Mouse (Mus musculus) liver, embryonic 11.5 days (tissue): ENCODE data around the gene Rfx2. TPM values are rescaled to one million over a fixed set of nuclear protein-coding genes. Genes with fewer than 3 reads are reported as not detected.

Experiments
- ATAC-seq: fragments of 200-750 bp; cut with Nextera tagmentation; replicated peaks from 2 replicates; pipeline ENCODE4 v1.8.0; 2017; ENCODE audit warnings: moderate number of reproducible peaks, mild to moderate bottlenecking, moderate TSS enrichment, moderate library complexity; ENCODE audit not compliant: low FRiP score
- DNase-seq: peaks from one replicate; pipeline ENCODE4 v3.0.0-alpha.2; 2017; ENCODE audit warnings: low spot score
- H3K27ac ChIP-seq: fragments of 300-500 bp; sonication (generic); 2 replicates; pipeline ENCODE4 v1.5.1; 2014; ENCODE audit warnings: mild to moderate bottlenecking, low read depth, low read length, control low read depth
- H3K27me3 ChIP-seq: fragments of 300-500 bp; sonication (generic); replicated peaks from 2 replicates; pipeline ENCODE4 v1.6.1; 2014; ENCODE audit warnings: low read length, mixed read lengths; ENCODE audit not compliant: control insufficient read depth, insufficient read depth
- H3K36me3 ChIP-seq: fragments of 300-500 bp; sonication (generic); 2 replicates; pipeline ENCODE4 v1.6.1; 2014; ENCODE audit warnings: mild to moderate bottlenecking, low read length, moderate library complexity, mixed read lengths; ENCODE audit not compliant: control insufficient read depth, insufficient read depth
- H3K4me1 ChIP-seq: fragments of 300-500 bp; sonication (generic); replicated peaks from 2 replicates; pipeline ENCODE4 v1.6.1; 2014; ENCODE audit warnings: low read length, mixed read lengths; ENCODE audit not compliant: control insufficient read depth, insufficient read depth
- H3K4me2 ChIP-seq: fragments of 300-500 bp; sonication (generic); 2 replicates; pipeline ENCODE4 v1.6.1; 2014; ENCODE audit warnings: mild to moderate bottlenecking, control low read depth, moderate library complexity
- H3K4me3 ChIP-seq: fragments of 300-500 bp; sonication (generic); 2 replicates; pipeline ENCODE4 v1.5.1; 2014; ENCODE audit warnings: low read depth, low read length, control low read depth
- H3K9ac ChIP-seq: fragments of 300-500 bp; sonication (generic); 2 replicates; pipeline ENCODE4 v1.6.1; 2014; ENCODE audit warnings: low read depth, low read length, control low read depth
- H3K9me3 ChIP-seq: fragments of 300-500 bp; sonication (generic); 2 replicates; pipeline ENCODE4 v1.6.1; 2016; ENCODE audit warnings: low read length, inconsistent platforms, mixed read lengths; ENCODE audit not compliant: control insufficient read depth
- WGBS: fragments of 180-500 bp; shearing (Covaris S2); extraction: QIAGEN DNeasy Blood & Tissue Kit; methylation state at CpG from one replicate; pipeline ENCODE4 v1.1.7; 2014; 5-methylcytosine and 5-hydroxymethylcytosine counted together
- polyA plus RNA-seq: library from polyadenylated mRNA; unstranded; fragments of >200 nt; fragmentation: Nextera tagmentation; extraction: Ambion mirVana; gene quantifications from 2 replicates; pipeline ENCODE4 v1.2.1, GENCODE M21; 2014

Gene Rfx2
- polyA plus RNA-seq, 1 experiment from 2014 or later, result 9.0 TPM

DNA sequence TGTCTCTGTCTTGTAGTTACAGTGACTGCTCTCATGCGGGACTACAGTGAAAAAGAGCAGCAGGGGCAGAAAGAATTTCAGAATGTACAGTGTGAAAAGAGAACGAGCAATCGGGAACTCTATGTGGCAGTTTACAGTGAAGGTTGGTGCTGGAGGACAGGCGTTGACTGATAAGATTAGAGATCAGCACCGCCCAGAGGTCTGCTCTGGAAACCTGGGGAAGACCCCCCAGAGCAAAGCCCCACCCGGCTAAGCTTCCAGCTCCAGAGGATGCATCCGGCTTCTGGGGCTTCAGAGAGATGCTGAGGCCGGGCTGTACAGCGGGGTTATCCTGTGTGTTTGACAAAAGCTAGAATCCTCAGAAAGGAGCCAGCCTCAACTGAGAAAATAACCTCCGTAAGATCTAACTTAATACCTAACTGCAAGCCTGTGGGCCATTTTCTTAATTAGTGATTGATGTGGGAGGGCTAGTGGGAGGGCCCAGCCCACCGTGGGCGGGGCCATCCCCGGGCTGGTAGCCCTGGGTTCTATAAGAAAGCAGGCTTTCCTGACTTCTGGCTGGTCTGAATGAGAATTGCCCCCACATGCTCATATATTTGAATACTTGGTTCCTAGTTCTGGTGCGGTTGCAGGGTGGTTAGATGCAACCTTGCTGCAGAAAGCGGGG is 39.6 kb upstream of the Rfx2 start:
- Histone ChIP-seq H3K4me1 (peaks cover 2% of the 10 kb centered on the region), H3K4me2 (no peak overlapping the region), H3K36me3 (no peaks in the 10 kb centered on the region), H3K4me3 (no peak overlapping the region), H3K27ac (no peak overlapping the region), H3K9ac (no peak overlapping the region), H3K9me3 (peaks cover 6% of the 10 kb centered on the region; the same call in 1 of the 2 replicates), H3K27me3 (no peaks in the 10 kb centered on the region; the same call in 1 of the 2 replicates)
- no peak for ATAC-seq
- no peak for DNase-seq
- WGBS, result 53% methylated on average over 15 of the region's 15 CpGs

DNA sequence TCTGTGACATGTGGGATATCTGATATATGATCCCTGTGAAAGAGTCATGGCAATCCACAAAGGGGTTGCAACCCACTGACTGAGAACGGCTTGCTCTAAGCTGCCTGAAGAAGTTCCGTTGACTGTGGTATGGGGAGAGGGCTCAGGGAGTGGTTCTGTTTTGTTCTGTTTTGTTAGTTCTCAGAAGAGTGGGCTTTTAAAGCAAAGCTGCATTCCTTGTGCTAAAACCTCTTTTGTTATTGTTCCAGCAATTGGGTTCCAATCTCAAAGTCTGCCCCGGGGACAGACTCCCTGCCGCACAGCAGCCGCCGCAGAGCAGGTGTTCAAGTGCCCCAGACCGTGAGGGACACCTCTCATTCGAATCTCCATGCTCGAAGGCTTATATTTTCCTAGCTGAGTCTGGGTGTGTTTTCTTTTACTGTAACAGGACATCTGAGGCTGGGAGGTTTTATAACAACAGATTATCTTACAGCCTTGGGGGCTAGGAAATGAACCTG is 38.7 kb upstream of the Rfx2 start:
- ATAC-seq (no peak), DNase-seq (no peak)
- no peak overlapping the region for H3K9ac ChIP-seq
- no peak overlapping the region for H3K27ac ChIP-seq
- H3K27me3 ChIP-seq, result no peaks in the 10 kb centered on the region
- 84% methylated on average over 9 of the region's 9 CpGs for whole genome bisulfite sequencing
- H3K36me3 ChIP-seq, result no peaks in the 10 kb centered on the region
- H3K4me3 ChIP-seq, result no peak overlapping the region
- peaks cover 2% of the 10 kb centered on the region for H3K4me1 ChIP-seq
- no peak overlapping the region for H3K4me2 ChIP-seq
- H3K9me3 ChIP-seq, result peaks cover 6% of the 10 kb centered on the region; the same call in 1 of the 2 replicates

DNA sequence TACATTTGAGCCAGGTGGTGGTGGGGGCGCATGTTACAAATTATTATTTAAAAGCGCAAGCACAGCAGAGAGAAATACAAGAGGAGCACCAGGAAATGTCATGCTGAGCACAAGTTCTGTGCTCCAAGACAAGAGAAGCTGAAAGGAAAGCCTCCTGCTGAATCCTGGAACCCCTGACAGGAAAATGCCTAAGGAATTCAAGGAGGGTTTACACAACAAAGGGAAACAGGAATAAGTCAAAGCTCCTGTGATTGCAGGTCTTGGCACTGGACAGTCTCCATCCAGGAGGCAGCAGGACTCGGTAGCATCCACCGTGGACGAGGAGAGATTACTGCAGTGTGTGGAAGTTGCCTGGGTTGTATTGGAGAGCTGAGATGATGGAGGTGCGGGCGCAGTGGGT is 35.3 kb upstream of the Rfx2 start:
- H3K4me2 ChIP-seq, result no peak overlapping the region
- H3K9me3 ChIP-seq, result peaks cover 6% of the 10 kb centered on the region; the same call in 1 of the 2 replicates
- no peak overlapping the region for H3K4me3 ChIP-seq
- H3K27ac ChIP-seq, result no peak overlapping the region
- DNase-seq (no peak), ATAC-seq (no peak)
- H3K36me3 ChIP-seq, result no peaks in the 10 kb centered on the region
- H3K27me3 ChIP-seq, result no peaks in the 10 kb centered on the region
- peaks cover 4% of the 10 kb centered on the region for H3K4me1 ChIP-seq
- 82% methylated on average over 7 of the region's 7 CpGs for WGBS
- no peak overlapping the region for H3K9ac ChIP-seq

DNA sequence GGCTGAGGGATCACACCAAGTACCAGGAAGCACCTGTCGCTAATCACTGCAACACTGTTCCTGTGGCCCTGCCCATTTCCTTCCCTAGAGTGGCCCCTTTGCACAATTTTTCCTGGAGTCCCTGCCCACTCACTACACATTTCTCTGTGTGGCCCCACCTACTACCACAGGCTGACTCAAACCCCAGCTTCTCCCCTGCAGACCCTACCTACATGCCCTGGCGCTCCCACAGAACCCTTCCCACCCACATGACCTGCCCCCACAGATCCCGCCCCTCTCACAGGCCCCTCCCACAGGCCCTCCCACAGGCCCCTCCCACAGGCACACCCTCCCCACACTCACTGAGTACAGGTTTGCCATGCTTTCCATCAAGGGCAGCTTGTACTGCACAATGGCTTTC is 30.4 kb upstream of the Rfx2 start:
- H3K4me2 ChIP-seq, result peak overlapping the region; percentile 11; the same call in 1 of the 2 replicates
- no peak overlapping the region for H3K27ac ChIP-seq
- 23% methylated on average over 3 of the region's 3 CpGs for WGBS
- peaks cover 3% of the 10 kb centered on the region for H3K4me1 ChIP-seq
- H3K4me3 ChIP-seq, result no peak overlapping the region
- H3K9me3 ChIP-seq, result no peaks in the 10 kb centered on the region
- H3K27me3 ChIP-seq, result no peaks in the 10 kb centered on the region
- ATAC-seq, result peak; percentile 73
- H3K9ac ChIP-seq, result no peak overlapping the region
- H3K36me3 ChIP-seq, result no peaks in the 10 kb centered on the region
- DNase-seq, result peak; percentile 42

DNA sequence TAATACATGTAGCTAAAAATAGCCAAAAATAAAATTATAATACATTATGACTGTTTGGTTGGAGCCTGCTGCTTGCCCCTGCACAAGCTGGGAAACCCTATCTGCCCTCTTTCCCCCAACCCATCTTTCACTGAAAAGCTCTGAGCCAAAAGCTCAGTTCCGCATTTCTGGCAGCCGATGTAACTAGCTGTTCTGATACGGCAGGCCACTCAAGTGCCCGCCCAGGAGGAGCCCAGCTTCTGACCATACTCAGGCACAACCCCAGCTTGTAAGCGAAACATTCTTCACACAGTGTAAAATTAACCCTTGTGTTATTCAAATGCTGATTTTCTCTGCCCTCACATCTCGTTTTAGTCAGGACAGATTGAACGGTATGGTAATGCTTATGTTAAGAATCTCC is 28.1 kb upstream of the Rfx2 start:
- Histone ChIP-seq H3K4me3 (no peak overlapping the region), H3K27ac (no peak overlapping the region), H3K9ac (no peak overlapping the region), H3K4me1 (peaks cover 3% of the 10 kb centered on the region), H3K36me3 (no peaks in the 10 kb centered on the region), H3K27me3 (no peaks in the 10 kb centered on the region), H3K4me2 (no peak overlapping the region), H3K9me3 (no peaks in the 10 kb centered on the region)
- 47% methylated on average over 7 of the region's 7 CpGs for WGBS
- DNase-seq (no peak), ATAC-seq (no peak)

DNA sequence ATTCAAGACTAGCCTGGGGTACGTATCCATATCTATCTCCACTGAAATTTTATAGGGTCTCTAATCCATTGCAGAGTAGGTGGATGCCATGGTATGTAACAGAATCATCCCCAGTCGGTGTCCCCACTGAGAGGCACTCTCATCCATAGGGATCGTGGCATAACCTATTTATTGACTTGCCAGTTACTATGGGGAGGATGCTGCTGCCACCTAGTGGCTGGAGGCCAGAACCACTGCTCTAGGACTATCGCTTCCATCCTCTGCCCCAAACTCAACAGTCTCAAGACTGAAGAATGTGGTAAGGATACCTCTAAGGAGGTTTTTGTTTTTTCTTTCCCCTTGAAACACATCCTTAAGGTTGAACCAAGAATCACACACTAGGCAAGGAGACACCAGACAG is 27.4 kb upstream of the Rfx2 start:
- Histone ChIP-seq H3K27me3 (no peaks in the 10 kb centered on the region), H3K4me1 (peaks cover 3% of the 10 kb centered on the region), H3K9me3 (no peaks in the 10 kb centered on the region), H3K4me2 (no peak overlapping the region), H3K27ac (no peak overlapping the region), H3K9ac (no peak overlapping the region), H3K4me3 (no peak overlapping the region), H3K36me3 (no peaks in the 10 kb centered on the region)
- ATAC-seq (peak; percentile 23; the same call in 1 of the 2 replicates), DNase-seq (no peak)
- WGBS, result 55% methylated on average over 4 of the region's 4 CpGs

DNA sequence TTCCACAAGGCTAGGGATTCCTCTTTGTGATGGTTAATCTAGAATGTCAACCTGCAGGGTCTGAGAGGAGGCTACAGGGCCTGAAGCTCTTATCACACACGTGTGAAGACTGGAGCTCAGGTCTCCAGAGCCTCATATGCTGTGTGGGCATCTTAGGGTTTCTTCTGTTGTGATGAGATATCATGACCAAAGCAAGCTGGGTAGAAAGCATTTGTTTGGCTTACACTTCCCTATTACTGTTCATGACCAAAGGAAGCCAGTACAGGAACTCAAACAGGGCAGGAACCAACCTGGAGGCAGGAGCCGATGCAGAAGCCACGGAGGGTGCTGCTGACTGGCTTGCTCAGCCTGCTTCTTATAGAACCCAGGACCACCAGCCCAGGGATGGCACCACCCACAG is 24.6 kb upstream of the Rfx2 start:
- Histone ChIP-seq H3K4me1 (no peaks in the 10 kb centered on the region), H3K4me3 (no peak overlapping the region), H3K4me2 (no peak overlapping the region), H3K36me3 (no peaks in the 10 kb centered on the region), H3K9me3 (no peaks in the 10 kb centered on the region), H3K9ac (no peak overlapping the region), H3K27me3 (no peaks in the 10 kb centered on the region), H3K27ac (no peak overlapping the region)
- DNase-seq (no peak), ATAC-seq (no peak)
- WGBS, result 60% methylated on average over 3 of the region's 3 CpGs

DNA sequence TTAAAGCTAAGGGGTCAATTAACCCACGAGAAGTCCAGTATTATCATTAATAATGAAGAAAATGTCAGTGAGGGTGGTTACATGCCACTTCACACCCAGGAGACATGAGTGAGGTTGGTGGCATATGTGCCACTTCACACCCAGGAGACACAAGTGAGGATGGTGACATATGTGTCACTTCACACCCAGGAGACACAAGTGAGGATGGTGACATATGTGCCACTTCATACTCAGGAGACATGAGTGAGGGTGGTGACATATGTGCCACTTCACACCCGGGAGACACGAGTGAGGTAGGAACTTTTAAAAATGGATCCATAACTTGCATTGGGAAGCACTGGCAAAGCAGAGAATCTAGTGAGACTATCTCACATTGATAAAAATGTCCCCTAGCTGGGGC is 20.4 kb upstream of the Rfx2 start:
- no peak for DNase-seq
- ATAC-seq, result no peak
- Histone ChIP-seq H3K9me3 (no peaks in the 10 kb centered on the region), H3K9ac (no peak overlapping the region), H3K4me2 (no peak overlapping the region), H3K4me1 (no peaks in the 10 kb centered on the region), H3K27ac (no peak overlapping the region), H3K4me3 (no peak overlapping the region), H3K27me3 (no peaks in the 10 kb centered on the region), H3K36me3 (no peaks in the 10 kb centered on the region)
- WGBS, result 65% methylated on average over 3 of the region's 3 CpGs

DNA sequence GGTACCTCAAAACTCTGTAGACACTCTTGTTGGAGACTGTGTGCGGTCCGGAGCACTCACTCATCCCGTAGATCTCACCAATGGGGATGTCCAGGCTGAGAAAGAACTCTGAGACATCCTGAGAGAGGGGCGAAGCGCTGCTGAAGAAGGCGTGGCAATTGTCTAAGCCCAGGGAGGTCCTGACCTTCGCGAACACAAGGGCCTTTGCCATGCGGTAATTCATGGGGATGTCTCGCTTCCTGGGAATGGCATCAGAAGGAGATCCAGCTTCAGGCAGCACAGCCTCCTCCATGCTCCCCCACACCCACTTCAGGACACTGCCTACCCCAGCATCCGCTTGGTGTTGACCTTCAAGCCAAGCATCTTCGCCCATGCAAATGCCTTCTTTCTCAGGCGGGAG is 18.9 kb upstream of the Rfx2 start:
- 81% methylated on average over 13 of the region's 13 CpGs for WGBS
- Histone ChIP-seq H3K9me3 (no peaks in the 10 kb centered on the region), H3K4me1 (no peaks in the 10 kb centered on the region), H3K4me2 (no peak overlapping the region), H3K27me3 (no peaks in the 10 kb centered on the region), H3K4me3 (no peak overlapping the region), H3K27ac (no peak overlapping the region), H3K9ac (no peak overlapping the region), H3K36me3 (no peaks in the 10 kb centered on the region)
- ATAC-seq (no peak), DNase-seq (no peak)
